Mouse (Mus musculus) liver, postnatal 0 days (tissue): ENCODE measurements around the gene Prrc2a.

Source experiments
- CTCF ChIP-seq: sonication (generic); IDR thresholded peaks from 2 replicates; pipeline ENCODE4 v1.5.1; 2016; ENCODE audit warnings: antibody characterized with exemption, low read depth
- EP300 ChIP-seq: IDR thresholded peaks from 2 replicates; pipeline ENCODE4 v1.6.1; 2016; ENCODE audit warnings: antibody characterized with exemption, low read depth, mild to moderate bottlenecking

DNA sequence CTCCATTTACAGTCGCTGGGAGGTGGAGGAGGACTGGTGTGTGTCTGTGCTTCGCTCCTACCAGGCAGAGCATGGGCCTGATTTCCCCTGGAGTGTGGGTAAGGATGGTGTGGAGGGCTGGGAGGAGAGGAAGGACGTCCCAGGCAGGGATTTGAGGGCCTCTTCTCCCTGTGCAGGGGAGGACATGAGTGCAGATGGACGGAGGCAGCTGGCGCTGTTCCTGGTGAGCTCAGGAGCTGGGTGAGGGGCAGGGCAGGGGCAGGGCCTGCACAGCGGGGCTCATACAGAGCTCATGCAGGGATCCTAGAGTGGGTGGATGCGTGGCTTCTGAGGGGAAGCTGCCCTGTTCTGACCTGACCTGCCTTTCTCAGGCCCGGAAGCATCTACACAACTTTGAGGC lies 62.4 kb downstream of the Prrc2a start:
- TF ChIP-seq CTCF (no peak), EP300 (no peak)
